Mouse (Mus musculus): ENCODE measurements around the gene Atp8b3.
A peak's percentile ranks its signal among the peaks of the same experiment; 100 is the strongest.

Atp8b3 gene

GRCm38 (mm10) chr10:80513739-80514138, 25.2 kb downstream of the Atp8b3 start:
- DNase-seq: no peak

DNA sequence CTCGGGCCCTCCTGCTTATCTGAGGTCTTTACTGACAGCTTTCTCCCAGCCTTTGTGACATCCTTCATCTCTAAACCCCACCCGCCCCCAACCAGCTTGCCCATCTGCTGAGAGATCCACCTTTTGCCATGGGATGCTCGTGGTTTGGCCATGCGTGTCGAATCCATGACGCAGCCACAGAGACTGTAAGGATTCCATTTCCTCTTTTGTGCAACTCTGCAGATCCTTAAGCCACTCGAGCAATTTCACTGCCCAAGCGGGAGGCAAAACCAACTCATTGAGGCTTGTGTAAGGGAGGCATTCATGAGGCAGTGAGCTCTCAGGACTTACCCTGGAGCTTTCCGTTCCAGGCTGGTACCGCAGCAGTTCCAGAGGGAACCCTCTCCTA, 28.7 kb downstream of the Atp8b3 start:
- DNase-seq: no peak

DNA sequence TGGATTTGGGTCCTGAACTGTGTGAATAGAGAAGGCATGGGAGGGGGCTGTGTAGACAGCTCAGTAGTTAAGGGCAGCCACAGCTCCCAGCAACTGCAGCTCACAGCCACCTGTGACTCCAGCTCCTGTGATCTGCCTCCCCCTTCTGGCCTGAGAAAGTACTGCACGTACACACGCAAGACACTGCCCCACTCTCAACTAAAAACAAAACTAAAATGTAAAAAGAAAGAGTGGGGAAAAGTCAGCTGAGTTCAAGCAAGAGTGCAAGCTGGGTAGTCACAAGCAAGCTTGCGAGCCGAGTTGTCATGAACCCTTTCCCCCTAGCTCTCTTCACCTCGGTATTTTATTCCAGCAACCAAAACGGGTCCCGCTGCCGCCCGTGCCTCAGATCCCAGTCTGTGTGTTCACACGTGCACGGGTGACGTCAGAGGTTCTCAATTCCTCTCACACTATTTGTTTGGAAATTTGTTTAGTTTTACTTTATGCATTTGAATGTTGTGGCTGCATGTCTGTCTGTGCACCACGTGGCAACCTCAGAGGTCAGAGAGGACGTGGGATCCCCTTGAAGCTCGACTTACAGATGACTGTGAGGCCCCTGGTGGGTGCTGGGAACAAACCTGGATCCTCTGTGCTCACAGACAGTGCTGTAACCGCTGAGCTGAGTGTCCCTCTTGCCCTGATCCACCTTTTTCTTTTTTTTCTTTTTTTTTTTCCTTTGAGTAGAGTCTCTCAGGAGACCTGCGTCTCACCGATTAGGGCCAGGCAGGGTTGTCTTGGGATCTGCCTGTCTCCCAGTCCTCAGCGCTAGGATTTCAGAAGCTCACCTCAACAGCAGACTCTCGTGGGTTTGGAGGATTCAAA, 29.3 kb downstream of the Atp8b3 start:
- peak; percentile 91 for DNase-seq

DNA sequence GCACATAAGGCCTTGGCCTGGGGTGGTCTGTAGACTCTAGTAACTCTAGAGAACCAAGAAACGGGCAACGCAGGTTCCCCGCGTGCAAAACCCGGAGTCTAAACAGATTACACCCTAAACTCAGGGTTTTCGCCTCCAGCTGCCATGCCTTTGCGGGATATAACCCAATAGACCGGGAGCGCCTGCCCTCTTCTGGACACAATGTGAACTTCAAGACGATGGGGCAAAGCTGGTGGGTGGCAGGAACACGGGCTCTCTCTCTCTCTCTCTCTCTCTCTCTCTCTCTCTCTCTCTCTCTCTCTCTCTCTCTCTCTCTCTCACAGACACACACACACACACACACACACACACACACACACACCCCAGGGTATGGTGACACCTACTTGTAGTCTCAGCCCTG, 32.7 kb downstream of the Atp8b3 start:
- DNase-seq: peak; percentile 66

DNA sequence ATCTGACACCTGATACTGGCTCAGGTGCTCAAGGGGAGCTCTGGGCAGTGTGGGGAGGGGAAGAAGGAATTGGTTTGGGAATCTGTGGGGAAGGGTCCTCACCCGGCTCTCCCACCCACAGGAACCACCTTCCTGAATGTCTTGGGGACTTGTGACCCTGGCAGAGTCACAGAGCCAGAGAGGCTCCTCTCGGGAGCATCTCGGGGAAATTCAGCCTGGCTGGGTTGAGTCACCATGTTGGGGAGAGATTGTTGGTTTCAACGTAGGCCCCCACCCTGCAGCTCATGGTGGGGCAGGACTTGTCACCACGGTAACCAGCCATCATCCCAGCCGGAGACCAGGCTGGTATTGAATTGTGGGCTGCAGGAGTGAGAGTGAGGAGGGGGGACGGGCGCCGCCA, 34.2 kb downstream of the Atp8b3 start:
- DNase-seq: no peak

DNA sequence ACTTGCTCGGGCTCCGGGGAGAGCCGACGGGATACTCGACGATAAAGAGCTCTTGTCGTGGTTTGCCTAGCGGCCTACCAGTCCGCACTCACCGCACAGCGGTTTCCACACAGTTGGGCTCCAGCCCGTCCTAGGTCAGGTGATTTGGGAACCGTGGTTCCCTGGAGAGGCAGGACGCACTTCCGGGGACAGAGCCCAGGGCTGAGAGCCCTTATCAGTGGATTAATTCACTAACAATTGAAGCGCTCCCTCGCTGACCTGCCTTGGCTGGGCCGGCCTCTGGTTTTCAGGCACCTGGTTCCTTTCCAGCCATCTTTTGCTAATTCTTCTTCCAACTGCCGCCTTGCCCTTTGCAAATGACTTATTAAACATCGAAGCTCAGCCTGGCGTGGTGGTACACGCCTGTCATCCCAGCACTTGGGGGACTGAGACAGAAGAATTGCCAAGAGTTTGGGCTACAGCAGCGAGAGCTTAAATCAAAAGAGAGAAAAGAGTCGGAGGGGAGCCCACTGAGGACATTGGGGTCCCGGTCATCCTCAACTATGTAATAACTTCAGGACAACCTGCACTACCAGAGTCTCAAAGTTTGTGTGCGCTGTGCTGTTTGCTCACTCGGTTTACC, 35.2 kb downstream of the Atp8b3 start:
- DNase-seq: no peak

DNA sequence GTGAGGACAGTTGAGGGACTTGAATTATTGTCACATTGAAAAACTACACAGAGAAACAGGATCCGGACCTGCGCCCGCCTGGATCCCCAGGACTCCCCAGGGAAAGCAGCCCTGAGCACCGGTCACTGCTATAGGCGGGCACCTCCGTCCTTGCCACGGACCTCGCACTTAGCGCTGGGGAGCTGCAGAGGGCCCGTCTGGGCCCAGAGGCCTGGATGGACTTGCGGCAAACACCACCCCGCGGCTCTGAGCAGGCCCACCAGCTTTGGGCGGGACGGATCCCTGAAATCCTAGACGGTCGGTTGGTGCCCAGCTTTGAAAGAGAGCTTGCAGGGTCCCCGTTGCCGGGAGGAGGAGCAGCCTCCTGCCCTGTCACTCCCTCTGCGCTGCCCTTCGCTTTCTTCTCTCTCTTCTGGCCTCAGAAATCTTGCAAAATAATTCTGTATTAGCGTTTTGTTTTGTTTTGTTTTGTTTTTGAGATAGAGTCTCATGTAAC, 36.1 kb downstream of the Atp8b3 start:
- DNase-seq: no peak

- no peak for DNase-seq
Observed at GRCm38 (mm10) chr10:80502291-80502690, 36.6 kb downstream of the Atp8b3 start.

- no peak for DNase-seq
Observed at GRCm38 (mm10) chr10:80496421-80496820, 42.5 kb downstream of the Atp8b3 start.

GRCm38 (mm10) chr10:80495901-80496300, 43.0 kb downstream of the Atp8b3 start:
- DNase-seq: no peak

DNA sequence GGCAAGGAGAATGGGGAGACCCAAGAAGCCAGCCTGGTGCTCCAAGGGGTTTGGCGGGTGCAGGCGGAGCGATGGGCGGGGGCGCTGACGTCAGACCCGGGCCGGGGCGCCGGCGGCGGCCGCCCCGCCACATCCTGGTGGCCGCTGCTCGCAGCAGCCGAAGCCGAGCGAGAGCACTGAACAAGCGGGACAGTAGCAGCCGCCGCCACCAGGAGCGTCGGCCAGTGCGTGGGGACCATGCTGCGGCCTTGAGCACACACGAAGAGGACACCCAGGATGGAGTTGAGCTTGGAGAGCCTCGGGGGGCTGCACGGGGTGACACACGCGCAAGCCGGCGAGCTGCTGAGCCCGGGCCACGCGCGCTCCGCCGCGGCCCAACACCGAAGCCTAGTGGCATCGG, 44.2 kb downstream of the Atp8b3 start, which contains the start of gene Onecut3:
Gene Onecut3, plus strand, starts transcription at position 104 of the 400 bp plus-strand sequence.
- DNase-seq: no peak

DNA sequence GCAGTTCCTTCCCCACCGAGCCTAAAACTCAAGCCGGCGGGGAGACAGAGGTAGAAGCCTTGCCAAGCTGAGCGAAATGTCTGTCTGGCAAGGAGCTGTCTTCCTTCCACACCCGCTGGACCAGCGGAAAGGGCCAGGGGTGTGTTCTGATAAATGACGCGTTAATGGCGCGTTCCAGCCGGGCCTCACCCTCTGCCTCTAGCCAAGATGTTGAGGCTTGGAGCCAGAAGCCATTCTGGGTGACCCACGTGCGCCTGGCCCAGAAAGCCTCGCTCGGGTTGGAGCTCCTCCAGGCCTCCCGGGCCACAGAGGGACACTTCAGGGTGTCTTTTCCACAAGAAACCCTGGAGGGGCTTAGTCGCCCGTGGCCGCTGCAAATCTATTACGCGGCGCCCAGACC, 48.9 kb downstream of the Atp8b3 start:
- DNase-seq: no peak

- DNase-seq: no peak
Observed at GRCm38 (mm10) chr10:80486862-80487379, 52.0 kb downstream of the Atp8b3 start.

DNA sequence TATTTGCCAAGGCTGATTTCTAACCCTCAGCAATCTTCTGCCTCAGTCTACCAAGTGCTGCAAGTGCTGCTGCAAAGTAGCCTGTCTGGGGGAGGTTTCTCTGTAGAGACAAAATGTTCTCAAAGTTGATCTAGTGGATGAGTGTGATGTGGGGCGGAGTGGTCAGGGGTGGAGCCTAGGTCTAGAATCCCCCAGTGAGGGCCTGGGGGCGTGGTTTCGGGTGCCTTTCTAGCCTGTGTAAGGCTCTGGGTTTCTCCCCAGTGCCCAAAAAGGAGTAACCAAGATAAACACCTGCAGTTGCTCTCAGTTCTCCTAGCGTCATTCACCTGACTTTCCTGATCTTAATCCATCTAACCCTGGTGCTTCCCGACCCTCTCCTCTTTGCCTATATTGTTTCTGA, 57.9 kb downstream of the Atp8b3 start:
- DNase-seq: no peak

GRCm38 (mm10) chr10:80478531-80478930, 60.4 kb downstream of the Atp8b3 start:
- no peak for DNase-seq

GRCm38 (mm10) chr10:80475290-80475959, 63.5 kb downstream of the Atp8b3 start:
- peak; percentile 91 for DNase-seq
